Mouse (Mus musculus) G1E-ER4 (cell line): Measurements from ENCODE around the gene Esrrg. TPM values are rescaled to one million over a fixed set of nuclear protein-coding genes. Genes with fewer than 3 reads are reported as not detected.

Source experiments
- GATA1 ChIP-seq: IDR thresholded peaks from one replicate; pipeline ENCODE4 v1.8.0; 2012; ENCODE audit warnings: low read length, inconsistent platforms
- polyA plus RNA-seq: library from polyadenylated mRNA; stranded (reverse); fragments of >175 nt; gene quantifications from 2 replicates; pipeline ENCODE4 v1.2.3, GENCODE M21; 2012

The Esrrg gene
- polyA plus RNA-seq, 1 experiment: not detected

DNA sequence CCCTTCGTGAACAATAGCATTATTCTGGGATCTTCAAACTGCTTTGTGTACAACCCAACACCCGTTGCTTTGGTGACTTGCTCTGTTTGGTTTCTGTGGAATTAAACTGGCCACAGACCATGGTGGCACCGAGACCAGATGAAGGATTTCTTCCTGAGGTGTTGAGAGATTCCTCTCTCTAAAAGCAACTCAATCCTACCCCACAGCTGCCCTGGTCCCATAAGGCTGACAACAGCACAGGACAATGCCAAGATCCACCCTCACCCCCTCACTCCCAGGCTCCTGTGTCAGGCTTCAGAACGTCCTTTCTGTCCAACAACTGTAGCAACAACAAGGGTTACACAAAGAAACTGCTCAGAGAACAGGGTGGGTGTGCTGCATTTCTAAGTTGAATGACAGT lies 449.3 kb downstream of the Esrrg start:
- TF ChIP-seq GATA1: no peak

DNA sequence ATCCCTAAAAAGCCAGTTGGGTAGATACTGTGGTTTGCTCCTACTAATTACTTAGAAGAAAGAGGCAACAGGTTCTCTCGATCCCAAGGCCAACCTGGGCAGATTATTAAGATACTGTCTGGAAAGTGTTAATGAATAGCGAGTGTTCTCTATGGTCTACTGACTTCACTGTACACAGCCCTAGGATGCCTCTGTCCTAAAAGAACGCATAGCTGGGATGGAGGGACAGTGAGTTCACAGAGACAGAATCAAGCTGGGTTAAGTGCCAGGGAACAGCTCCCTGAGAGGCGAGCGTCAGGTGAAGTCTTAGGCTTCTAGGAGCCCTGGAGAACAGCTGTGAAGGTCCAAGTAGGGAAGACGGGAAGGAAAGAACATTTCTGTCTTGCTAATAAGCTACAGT lies 450.4 kb downstream of the Esrrg start:
- TF ChIP-seq GATA1: no peak

DNA sequence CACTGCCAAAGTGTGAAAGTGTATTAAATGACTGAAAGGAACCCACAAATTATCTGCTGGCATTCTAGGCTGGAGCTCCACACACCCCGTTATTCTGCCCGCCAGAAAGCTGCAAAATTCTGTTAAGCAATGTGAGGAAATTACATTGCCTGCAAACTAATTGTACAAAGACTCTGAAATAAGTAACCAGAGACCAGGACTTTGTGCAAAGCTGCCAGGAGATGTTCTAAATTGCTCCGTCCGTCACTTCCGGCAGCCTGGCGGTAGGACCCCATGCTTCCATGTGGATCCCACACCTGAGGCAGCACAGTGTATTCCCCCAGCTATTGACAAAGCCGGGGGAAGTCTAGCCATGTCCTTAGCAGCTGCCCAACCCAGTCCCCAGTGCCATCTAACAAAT lies 451.9 kb downstream of the Esrrg start:
- TF ChIP-seq GATA1: no peak

- peak; percentile 12 for TF ChIP-seq GATA1
These were observed 460.2 kb downstream of the Esrrg start for GRCm38 (mm10) chr1:188068833-188069232.

DNA sequence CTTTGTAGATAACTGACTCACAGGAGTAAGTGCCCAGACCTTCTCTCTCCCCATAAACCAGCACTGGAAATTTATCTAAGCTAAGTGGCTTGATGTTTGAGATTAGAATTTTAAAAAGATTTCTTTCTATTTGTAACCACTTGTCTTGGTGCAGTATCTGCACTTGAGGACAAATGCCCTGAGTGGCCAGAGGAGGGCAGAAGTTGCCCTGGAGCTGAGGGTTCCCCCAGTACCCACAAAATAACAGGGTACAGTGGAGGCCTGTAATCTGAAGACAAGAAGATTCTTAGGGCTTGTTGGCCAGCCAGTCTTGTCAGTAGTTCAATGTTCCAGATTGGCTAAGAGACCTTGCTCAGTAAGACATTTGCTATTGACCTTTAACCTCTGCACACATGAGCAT lies 461.3 kb downstream of the Esrrg start:
- TF ChIP-seq GATA1: no peak

DNA sequence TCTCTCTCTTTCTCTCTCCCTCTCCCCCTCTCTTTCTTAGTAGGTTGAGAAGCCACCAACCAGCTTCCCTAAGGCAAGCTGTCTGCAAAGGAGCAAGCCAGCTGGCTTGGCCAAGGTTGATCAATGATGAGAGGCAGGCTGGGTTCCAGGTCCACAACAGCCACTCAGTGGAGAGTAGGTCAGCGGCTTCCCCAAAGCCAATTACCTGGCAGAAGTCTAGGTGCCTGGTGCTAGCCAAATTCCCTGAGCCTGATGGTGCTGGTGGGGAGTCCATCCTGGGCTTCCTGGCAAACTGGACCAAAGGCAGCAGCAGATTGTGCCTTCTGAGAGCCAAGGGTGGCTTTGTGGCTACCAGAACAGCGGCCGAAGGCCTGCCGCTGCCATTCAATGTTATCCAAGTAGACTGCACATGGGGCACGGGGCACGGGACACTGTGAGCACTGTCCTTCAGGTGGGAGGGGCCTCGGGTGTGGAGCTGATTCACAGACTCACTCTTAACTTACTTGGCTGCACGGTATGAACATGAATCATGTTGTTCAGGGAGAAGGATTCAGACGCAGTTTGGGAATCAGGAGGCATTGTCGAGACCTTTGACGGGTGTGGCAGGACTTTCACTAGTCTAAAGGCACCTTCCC lies 469.1 kb downstream of the Esrrg start:
- TF ChIP-seq GATA1: no peak

DNA sequence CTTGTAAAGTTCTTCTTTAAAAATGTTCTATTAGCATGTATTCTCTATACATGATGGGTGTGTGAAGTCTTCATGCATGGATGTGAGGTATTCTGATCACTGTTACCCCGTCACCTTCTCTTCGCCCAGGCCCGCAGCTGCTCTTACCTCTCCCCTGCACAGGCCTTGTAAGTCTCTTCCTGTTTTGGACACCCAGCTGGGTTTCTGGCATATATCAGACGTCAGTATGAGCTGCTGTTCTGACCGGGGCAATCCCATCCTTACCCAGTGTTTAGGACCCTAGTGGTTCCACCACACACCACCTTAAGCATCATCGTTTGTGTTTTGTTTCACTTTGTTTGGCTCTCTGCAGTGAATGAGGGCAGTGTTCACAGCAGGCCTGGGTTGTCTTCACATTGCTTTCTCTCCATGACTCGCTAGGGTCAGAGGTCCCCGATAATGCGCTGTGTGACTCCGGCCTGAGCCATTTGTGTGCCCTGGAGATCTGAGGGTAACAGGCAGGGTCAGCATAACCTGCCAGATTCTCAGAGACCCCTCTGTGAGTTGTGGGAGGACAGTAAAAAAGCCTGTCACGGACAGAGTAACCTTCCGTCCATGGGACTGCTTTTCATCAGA lies 471.8 kb downstream of the Esrrg start:
- TF ChIP-seq GATA1: no peak

GRCm38 (mm10) chr1:188082665-188083640 lies 474.4 kb downstream of the Esrrg start:
- TF ChIP-seq GATA1: no peak

DNA sequence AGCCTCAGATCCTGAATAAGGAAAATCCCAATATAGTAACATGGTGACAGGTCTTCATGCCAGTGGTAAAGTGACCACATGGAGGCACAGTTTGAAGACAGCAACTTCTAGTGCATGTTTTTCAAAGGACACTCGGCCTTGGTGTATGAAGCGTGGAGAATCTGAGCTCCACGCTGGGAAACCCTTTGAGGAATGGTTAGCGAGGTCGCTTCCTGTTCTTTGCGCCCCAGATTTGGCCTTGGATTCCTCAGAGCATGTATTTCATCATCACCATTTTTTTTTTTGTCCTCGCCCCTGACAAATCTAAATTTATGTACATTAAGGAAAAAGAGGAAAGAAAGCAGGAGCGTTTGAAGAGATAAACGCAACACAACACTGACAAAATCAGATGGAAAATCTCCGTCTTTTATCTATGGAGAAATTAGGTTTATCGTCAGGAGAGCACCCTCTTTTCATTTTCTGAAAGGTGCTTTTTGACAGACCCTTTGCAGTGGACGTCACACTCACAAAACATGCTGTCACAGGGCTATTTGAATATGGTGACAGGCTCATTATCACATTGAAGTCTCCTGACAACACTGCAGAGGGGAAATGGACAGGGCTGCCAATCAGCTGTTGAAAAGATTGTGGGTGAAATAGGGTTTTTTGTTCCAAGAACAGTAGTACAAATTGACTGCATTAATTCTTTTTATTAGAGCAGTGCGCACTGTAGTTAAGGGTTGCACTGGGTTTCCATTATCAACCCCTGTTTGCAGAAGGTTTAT lies 476.7 kb downstream of the Esrrg start:
- no peak for TF ChIP-seq GATA1

- no peak for TF ChIP-seq GATA1
These were observed 485.1 kb downstream of the Esrrg start for GRCm38 (mm10) chr1:188093724-188094123.

GRCm38 (mm10) chr1:188101832-188102231 lies 493.2 kb downstream of the Esrrg start:
- TF ChIP-seq GATA1: no peak

- no peak for TF ChIP-seq GATA1
These were observed 494.6 kb downstream of the Esrrg start for GRCm38 (mm10) chr1:188103179-188103578.

- TF ChIP-seq GATA1: no peak
These were observed 496.9 kb downstream of the Esrrg start for GRCm38 (mm10) chr1:188105516-188105915.

GRCm38 (mm10) chr1:188107946-188108345 lies 499.4 kb downstream of the Esrrg start:
- TF ChIP-seq GATA1: no peak

DNA sequence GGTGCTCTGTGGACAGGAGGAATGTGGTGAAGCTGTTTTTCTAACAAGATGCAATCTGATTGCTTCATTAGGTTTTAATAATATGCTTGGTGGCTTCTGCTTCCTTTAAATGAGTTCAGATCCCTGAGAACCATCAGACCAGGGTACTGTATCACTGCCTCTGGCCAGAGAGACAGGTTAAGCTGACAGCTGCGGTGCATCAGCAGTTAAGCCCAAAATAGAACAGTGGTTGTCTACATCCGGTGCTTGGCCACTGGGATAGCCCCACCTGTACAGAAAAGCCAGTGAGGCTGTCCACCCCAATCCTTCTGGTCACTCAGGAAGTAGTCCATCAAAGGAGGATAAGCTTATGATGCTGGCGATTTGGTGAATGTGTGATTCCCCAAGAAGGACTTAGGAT lies 503.0 kb downstream of the Esrrg start:
- no peak for TF ChIP-seq GATA1
